ENCODE assay signal across 8 mouse cellular contexts in genomic region chr14:103694295-103694694, GRCm38 (mm10). TPM values are rescaled to one million over a fixed set of nuclear protein-coding genes. Genes with fewer than 3 reads are reported as not detected.
DNase-seq lines count a peak whose midpoint lies in the region; ATAC-seq and TF ChIP-seq lines count a peak whose summit lies in the region.

No protein-coding gene starts in this region.

- WGBS in liver, embryonic 11.5 days, result 25% methylated on average over 1 of the region's 1 CpGs
- WGBS in limb, embryonic 13.5 days, result 42% methylated on average over 1 of the region's 1 CpGs
- WGBS in neural tube, embryonic 11.5 days, result 30% methylated on average over 1 of the region's 1 CpGs

- DNase-seq in liver (peak; percentile 19), Patski (ENCODE audit: low read depth, low spot score) (peak; percentile 12)
- no peak for DNase-seq in liver, embryonic 11.5 days (ENCODE audit: low spot score)
- DNase-seq in cerebellum, adult 8-10 months, result peak; percentile 75
- peak; percentile 66 for DNase-seq in neural tube, embryonic 11.5 days (ENCODE audit: low spot score)
- no peak for DNase-seq in yolk sac, embryonic 10.5 days (ENCODE audit: low spot score)

- POLR2A ChIA-PET in Patski (lab: Charles Lee), result no interaction called here

- no peak overlapping the region for H3K4me2 ChIP-seq in liver, embryonic 11.5 days
- no peak overlapping the region for H3K4me2 ChIP-seq in limb, embryonic 13.5 days (replicated peaks)
- no peak overlapping the region for H3K4me2 ChIP-seq in neural tube, embryonic 11.5 days (ENCODE audit: low read depth)

- no peaks in the 10 kb centered on the region for H3K9me3 ChIP-seq in liver, embryonic 11.5 days (ENCODE audit: control insufficient read depth, low read length)
- H3K9me3 ChIP-seq in limb, embryonic 13.5 days, result no peaks in the 10 kb centered on the region
- H3K9me3 ChIP-seq in neural tube, embryonic 11.5 days (ENCODE audit: control insufficient read depth, low read length), result no peaks in the 10 kb centered on the region

- no peak overlapping the region for H3K27ac ChIP-seq in liver, embryonic 11.5 days (ENCODE audit: low read depth, low read length)
- H3K27ac ChIP-seq in limb, embryonic 13.5 days, result no peak overlapping the region
- no peak overlapping the region for H3K27ac ChIP-seq in neural tube, embryonic 11.5 days (ENCODE audit: low read depth, low read length)

- no peak; the same call in 1 of the 2 replicates for ATAC-seq in liver, embryonic 11.5 days (replicated peaks; ENCODE audit: low FRiP score)
- peak; percentile 65 for ATAC-seq in Patski
- ATAC-seq in granulocyte monocyte progenitor cell, adult 5-6 weeks (replicated peaks; ENCODE audit: poor library complexity, severe bottlenecking), result peak; percentile 94
- ATAC-seq in limb, embryonic 13.5 days (ENCODE audit: low FRiP score, low read depth), result peak; percentile 41; the same call in 1 of the 2 replicates
- ATAC-seq in neural tube, embryonic 11.5 days (ENCODE audit: insufficient read depth, low FRiP score, low TSS enrichment), result peak; percentile 40; the same call in 1 of the 2 replicates

- H3K36me3 ChIP-seq in liver, embryonic 11.5 days (ENCODE audit: control insufficient read depth, insufficient read depth, low read length), result no peaks in the 10 kb centered on the region
- H3K36me3 ChIP-seq in limb, embryonic 13.5 days, result no peaks in the 10 kb centered on the region
- H3K36me3 ChIP-seq in neural tube, embryonic 11.5 days (ENCODE audit: control insufficient read depth, insufficient read depth, low read length), result no peaks in the 10 kb centered on the region

- CTCF ChIA-PET in Patski (lab: Charles Lee), result interaction anchor here (1.0 to 3.2 kb wide), 9 partner anchors 9 to 145 kb away, joined by 3 to 16 read pairs (median 6); no protein-coding TSS in a partner anchor

- TF ChIP-seq CTCF in Patski (IDR thresholded peaks at IDR 0.05), result peak; percentile 87

- no peaks in the 10 kb centered on the region for H3K4me1 ChIP-seq in liver, embryonic 11.5 days (replicated peaks; ENCODE audit: control insufficient read depth, insufficient read depth, low read length)
- no peaks in the 10 kb centered on the region for H3K4me1 ChIP-seq in limb, embryonic 13.5 days
- H3K4me1 ChIP-seq in neural tube, embryonic 11.5 days (ENCODE audit: control insufficient read depth, insufficient read depth, low read length), result no peaks in the 10 kb centered on the region

- no peaks in the 10 kb centered on the region for H3K27me3 ChIP-seq in liver, embryonic 11.5 days (replicated peaks; ENCODE audit: control insufficient read depth, insufficient read depth, low read length)
- no peaks in the 10 kb centered on the region for H3K27me3 ChIP-seq in Patski
- no peaks in the 10 kb centered on the region for H3K27me3 ChIP-seq in limb, embryonic 13.5 days
- H3K27me3 ChIP-seq in neural tube, embryonic 11.5 days (ENCODE audit: control insufficient read depth, insufficient read depth, low read length), result no peaks in the 10 kb centered on the region

- in situ Hi-C loops in Patski (cut with MboI; ENCODE audit: low pct_unique_long_range_greater_than_20kb), result no loop called here

- H3K9ac ChIP-seq in liver, embryonic 11.5 days (ENCODE audit: low read depth, low read length), result no peak overlapping the region
- H3K9ac ChIP-seq in limb, embryonic 13.5 days, result no peak overlapping the region
- H3K9ac ChIP-seq in neural tube, embryonic 11.5 days (ENCODE audit: low read length), result no peak overlapping the region

- no peak overlapping the region for H3K4me3 ChIP-seq in liver, embryonic 11.5 days (ENCODE audit: low read depth, low read length)
- no peak overlapping the region for H3K4me3 ChIP-seq in limb, embryonic 13.5 days
- H3K4me3 ChIP-seq in neural tube, embryonic 11.5 days (ENCODE audit: low read depth, low read length), result no peak overlapping the region

RNA-seq across cellular contexts. Expression of gene Slain1, which starts 44.3 kb away (rescaled TPM):
- polyA plus RNA-seq in liver, embryonic 11.5 days (2014; fragmentation: Nextera tagmentation; extraction: Ambion mirVana), result 0.49 and 0.64 TPM in 2 replicates
- 6.4 TPM for polyA plus RNA-seq in Patski (2021)
- 4.7 and 10.5 TPM in 2 replicates for total RNA-seq in granulocyte monocyte progenitor cell, adult 5-6 weeks (2014; fragmentation: Nextera tagmentation)
- total RNA-seq in granulocyte monocyte progenitor cell, adult 5-6 weeks (2017), result 3.1 and 8.2 TPM in 2 replicates
- 1.5 and 1.6 TPM in 2 replicates for polyA plus RNA-seq in limb, embryonic 13.5 days (2015; fragmentation: Nextera tagmentation; extraction: Ambion mirVana)
- polyA plus RNA-seq in neural tube, embryonic 11.5 days (2014; fragmentation: Nextera tagmentation; extraction: Ambion mirVana), result 14.8 and 15.3 TPM in 2 replicates

Comparison
In these comparisons a context has a peak if more than half of its experiments do, and no peak if none do; other contexts are left out.
1. DNase-seq: peak in liver (single experiment), Patski (single experiment), cerebellum, adult 8-10 months (single experiment) and neural tube, embryonic 11.5 days (single experiment); none in liver, embryonic 11.5 days (single experiment) and yolk sac, embryonic 10.5 days (single experiment).